Mouse (Mus musculus): Measurements from ENCODE around the gene Rassf7.
"Not testable (repeated sequence)": the region's sequence is repeated elsewhere in the genome, so short reads cannot be mapped to it uniquely, and the experiment has no call there.

Gene Rassf7

DNA sequence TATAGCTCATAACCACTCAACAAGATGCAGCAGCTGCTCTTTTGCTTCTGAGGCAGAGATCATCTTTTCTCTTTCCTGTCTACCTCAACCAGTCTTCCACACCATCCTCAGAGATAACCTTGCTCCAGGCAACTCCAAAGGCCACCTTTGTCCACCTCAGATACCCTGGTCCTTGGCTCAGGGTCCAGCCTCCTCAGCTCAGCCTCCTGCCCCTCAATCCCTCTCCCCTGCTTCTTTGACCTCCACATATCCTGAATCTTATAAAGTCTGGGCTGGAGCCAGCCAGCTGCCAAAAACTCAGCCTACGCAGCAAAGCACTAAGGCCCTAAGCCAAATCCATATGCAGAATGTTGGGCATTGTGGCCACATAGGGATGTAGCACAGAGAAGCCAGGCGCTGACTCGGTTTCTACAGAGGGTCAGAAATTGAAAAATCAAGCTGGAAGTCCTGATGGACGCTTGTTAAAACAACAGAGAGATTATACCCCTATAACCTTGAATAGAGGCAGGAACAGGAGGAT lies 7.1 kb downstream of the Rassf7 start:
- no peak for DNase-seq (ENCODE audit: low spot score)

DNA sequence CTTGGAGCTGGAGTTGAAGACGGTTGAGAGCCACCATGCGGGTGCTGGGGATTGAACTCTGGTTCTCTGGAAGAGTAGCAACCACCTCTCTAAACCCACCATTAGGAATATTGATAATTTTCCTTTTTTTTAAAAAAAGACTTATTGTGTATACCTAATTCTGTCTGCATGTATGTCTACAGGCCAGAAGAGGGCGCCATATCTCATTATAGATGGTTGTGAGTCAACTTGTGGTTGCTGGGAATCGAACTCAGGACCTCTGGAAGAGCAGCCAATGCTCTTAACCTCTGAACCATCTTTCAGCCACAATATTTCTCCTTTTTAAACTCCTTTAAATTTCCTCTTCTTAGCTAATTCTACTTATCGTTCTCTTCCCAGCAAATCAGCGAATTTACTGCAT lies 10.9 kb downstream of the Rassf7 start:
- DNase-seq (ENCODE audit: low spot score) = no peak

DNA sequence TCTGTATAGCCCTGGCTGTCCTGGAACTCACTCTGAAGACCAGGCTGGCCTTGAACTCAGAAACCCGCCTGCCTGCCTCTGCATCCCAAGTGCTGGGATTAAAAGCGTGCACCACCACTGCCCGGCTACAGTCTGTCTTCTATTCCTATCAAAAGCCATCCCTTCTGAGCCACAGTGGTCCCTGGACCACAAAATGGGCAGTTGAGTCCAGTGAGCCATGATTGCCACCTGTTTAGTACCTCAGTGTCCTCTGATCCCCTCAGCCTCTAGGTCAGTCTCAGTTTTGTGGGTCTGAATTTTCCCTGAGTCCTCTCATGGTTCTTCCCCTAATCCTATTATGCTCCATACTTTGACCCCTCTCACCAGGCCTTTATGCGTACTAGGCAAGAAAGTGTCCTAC lies 12.1 kb downstream of the Rassf7 start:
- no peak for DNase-seq (ENCODE audit: low spot score)

DNA sequence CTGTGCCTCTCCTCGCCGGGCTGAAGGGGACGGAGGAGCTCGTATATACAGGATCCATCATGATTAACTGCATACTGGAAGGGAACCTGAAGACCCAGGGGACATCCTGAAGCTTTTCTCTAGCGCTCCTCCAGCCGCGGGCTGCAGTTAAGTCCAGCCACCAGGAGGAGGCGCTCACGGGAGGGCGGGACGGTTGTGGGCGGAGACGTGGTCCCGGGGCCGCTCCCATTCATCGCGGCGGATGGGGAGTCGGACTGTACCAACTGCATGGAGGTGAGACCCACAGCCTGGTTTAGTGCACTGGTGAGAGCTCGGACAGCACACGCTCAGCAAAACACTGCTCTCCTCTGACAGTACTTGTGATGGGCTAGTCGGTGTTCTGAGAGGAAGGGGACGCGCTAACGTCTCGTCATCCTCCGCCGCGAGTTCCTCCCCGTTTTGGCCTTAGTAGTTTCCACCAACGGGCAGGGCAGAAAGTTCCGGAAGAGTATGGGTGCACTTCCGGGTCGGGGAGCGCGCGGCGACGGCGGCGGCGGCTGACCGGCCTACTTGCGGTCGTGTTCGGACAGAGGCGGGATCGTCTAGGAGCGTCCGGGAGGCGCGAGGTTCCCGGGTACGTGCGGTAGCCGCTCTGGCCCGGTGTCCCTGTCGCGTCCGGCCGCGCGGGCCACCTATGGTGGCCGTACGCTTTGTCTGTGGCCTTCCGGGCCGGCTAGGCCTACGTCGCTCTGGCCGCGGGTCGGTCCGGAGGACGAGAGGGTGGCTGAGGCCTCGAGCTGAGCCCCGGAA lies 12.8 kb downstream of the Rassf7 start, which contains the start of gene Phrf1:
Gene Phrf1 (plus strand): TSS at position 506 of the 789 bp plus-strand sequence.
- peak; percentile 93 for DNase-seq (ENCODE audit: low spot score)

DNA sequence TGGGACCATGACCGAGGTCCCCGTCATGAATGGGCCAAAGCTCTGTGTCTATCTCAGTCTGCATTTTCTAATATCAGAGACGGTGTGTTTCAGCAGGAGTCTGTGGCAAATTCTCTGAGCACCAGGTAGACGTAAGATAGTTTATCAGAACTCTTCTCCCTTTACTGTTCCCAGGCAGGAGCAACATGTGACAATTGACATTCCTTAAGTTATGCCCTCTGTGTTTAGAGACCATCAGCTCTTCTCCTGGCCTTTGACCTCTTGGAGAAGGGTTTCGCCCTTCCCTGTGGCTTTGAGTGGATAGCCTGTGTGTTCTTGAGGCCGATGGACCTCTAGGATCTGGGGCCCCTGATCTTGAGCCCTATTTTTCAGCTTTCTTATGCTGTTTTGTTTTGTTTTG lies 14.0 kb downstream of the Rassf7 start:
- DNase-seq (ENCODE audit: low spot score) = no peak

- DNase-seq (ENCODE audit: low spot score) = no peak
Measured at GRCm38 (mm10) chr7:141230570-141230969, 14.9 kb downstream of the Rassf7 start.

- DNase-seq (ENCODE audit: low spot score) = no peak
Measured at GRCm38 (mm10) chr7:141231111-141231510, 15.5 kb downstream of the Rassf7 start.

DNA sequence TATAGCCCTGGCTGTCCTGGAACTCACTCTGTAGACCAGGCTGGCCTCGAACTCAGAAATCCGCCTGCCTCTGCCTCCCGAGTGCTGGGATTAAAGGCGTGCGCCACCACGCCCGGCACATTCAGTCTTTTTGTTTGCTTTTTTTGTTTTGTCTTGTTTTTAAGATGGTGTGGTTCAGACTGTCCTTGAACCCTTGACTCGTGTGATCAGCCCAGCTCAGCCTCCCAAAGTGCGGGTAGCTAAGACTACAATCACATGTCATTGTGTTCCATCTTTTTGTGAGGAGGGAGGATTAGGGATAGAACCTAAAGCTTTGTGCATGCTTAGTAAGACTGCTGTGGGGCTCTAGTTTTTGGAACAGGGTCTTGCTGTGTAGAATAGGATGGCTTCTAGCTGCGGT lies 15.9 kb downstream of the Rassf7 start:
- no peak for DNase-seq (ENCODE audit: low spot score)

GRCm38 (mm10) chr7:141250486-141250885 lies 34.8 kb downstream of the Rassf7 start:
- not testable (repeated sequence) for DNase-seq (ENCODE audit: low spot score)

DNA sequence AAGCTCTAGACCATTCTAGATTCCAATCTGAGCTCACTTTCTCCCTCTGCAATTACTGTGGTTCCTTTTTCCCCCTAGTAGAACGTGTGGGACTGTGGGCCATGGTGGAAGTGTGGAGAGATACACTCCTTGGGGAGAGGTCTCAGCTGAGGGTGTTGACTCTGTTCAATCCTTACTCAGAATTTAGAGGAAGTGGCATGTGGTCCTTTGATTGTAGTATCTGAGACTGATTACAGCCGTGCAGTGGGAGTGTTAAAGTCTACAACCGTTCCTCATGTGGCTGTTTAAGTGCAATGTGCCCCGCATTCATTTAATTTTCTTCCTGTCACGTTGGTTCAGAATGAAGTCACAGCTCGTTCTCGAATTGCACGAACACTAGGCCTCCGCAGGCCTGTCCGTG lies 40.5 kb downstream of the Rassf7 start:
- no peak for DNase-seq (ENCODE audit: low spot score)

- no peak for DNase-seq (ENCODE audit: low spot score)
Measured at GRCm38 (mm10) chr7:141261480-141261879, 45.8 kb downstream of the Rassf7 start.

DNA sequence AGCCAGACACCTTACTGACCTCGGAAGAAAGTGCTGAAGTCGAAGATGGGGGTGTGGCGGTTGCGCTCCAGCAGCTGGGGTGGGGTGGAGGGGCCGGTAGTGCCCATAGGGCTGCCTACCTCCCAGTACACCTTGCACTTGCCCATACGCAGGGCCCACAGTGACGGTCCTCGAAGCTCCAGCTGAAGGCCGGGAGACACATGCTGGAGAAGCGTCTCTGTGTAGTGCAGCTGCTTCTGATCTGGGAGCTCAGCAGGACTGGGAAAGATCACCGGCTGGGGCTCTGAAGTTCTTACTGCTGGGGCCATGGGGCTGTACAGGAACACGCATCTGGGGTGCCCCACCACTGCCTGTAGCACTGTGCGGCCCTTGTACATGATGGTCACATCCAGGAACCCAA lies 48.0 kb downstream of the Rassf7 start:
- no peak for DNase-seq (ENCODE audit: low spot score)

GRCm38 (mm10) chr7:141264041-141264700 lies 48.5 kb downstream of the Rassf7 start:
- DNase-seq (ENCODE audit: low spot score) = no peak

DNA sequence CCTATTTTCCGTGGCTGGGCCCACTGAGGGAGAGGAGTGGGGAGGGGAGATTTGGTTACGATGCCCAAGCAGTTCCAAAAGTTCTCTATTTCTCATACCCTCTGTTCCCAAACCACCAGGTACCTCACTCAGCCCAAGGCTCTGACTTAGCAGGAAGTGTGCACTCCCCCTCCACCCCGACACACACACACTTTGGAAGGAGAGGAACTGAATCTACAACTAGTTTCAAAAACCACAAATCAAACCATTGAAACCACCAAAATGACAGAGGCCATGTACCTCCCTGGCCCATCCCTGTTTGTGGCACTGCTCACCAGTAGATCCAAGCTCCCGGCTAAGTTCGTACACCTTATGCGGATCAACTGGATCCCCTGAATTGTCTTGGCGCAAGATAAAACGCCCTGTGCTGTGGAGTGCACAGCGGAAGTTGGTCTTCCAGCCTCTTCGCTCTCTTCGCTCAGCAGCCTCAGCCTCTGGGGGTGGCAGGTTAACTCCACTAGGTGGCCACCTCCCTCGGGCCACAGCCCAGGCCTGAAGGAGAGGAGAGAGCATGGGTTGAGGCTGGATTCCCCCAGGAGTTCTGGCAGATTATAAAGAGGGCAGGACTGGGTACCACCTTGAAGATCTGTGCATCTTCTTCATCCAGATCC lies 49.2 kb downstream of the Rassf7 start:
- peak; percentile 24 for DNase-seq (ENCODE audit: low spot score)

DNA sequence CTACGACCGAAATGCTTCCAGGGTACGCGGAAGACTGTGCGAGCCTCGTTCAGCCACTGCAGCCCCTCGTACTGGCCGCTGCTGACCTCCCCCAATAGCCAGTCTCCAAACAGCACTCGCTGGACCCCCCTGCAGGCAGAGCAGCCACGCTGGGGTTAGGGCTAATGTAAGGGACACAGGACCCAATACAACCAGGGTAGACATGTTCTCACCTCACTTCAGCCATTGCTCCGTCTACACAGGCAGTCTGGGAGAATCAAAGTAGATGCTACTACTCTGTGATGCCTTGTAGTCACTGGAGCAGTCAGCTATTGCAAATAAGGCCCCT lies 49.7 kb downstream of the Rassf7 start:
- DNase-seq (ENCODE audit: low spot score) = peak; percentile 22

GRCm38 (mm10) chr7:141265739-141266561 lies 50.3 kb downstream of the Rassf7 start, which contains the start of gene Irf7:
Gene Irf7, minus strand, starts transcription at chr7:141266481.
- DNase-seq (ENCODE audit: low spot score) = peak; percentile 77
